9 mouse cellular contexts compared by ENCODE assay signal in genomic region chr13:55189531-55190107, GRCm38 (mm10). TPM values are rescaled to one million over a fixed set of nuclear protein-coding genes. Genes with fewer than 3 reads are reported as not detected.
DNase-seq lines count a peak whose midpoint lies in the region; ATAC-seq and TF ChIP-seq lines count a peak whose summit lies in the region.
"Had no signal": no experiment of that assay in that cellular context is flagged by ENCODE, and none has a peak within 500 bp of the region (broad histone marks: within the 10 kb centered on the region; RNA-seq: fewer than 3 reads in every experiment).

No protein-coding gene starts in this region.

- 2% methylated on average over 12 of the region's 12 CpGs for WGBS in kidney, embryonic 14.5 days
- WGBS in hindbrain, embryonic 14.5 days: 3% methylated on average over 12 of the region's 12 CpGs
- 2% methylated on average over 12 of the region's 12 CpGs for WGBS in midbrain, embryonic 13.5 days

- peaks cover 6% of the 10 kb centered on the region; the same call in 1 of the 2 replicates for H3K4me1 ChIP-seq in kidney, embryonic 14.5 days (ENCODE audit: control insufficient read depth, insufficient read depth, low read length)
- H3K4me1 ChIP-seq in hindbrain, embryonic 14.5 days (replicated peaks; ENCODE audit: control insufficient read depth, insufficient read depth, low read length): peaks cover 14% of the 10 kb centered on the region
- H3K4me1 ChIP-seq in midbrain, embryonic 13.5 days (replicated peaks): peaks cover 16% of the 10 kb centered on the region

- H3K9me3 ChIP-seq in kidney, embryonic 14.5 days (ENCODE audit: control insufficient read depth, low read length): no peaks in the 10 kb centered on the region
- H3K9me3 ChIP-seq in hindbrain, embryonic 14.5 days (ENCODE audit: control insufficient read depth, low read length): no peaks in the 10 kb centered on the region
- no peaks in the 10 kb centered on the region for H3K9me3 ChIP-seq in midbrain, embryonic 13.5 days

- DNase-seq in kidney, postnatal 36 days: no peak
- no peak for DNase-seq in Patski (ENCODE audit: low read depth, low spot score)
- DNase-seq in hindbrain, embryonic 14.5 days (ENCODE audit: low spot score): peak; percentile 58
- no peak for DNase-seq in layer of hippocampus, adult 9-10 months (ENCODE audit: low spot score)
- no peak for DNase-seq in adrenal gland, adult 8-10 months

- ATAC-seq in kidney, embryonic 14.5 days (ENCODE audit: low FRiP score, low TSS enrichment): peak; percentile 56
- peak; percentile 21 for ATAC-seq in Patski
- no peak for ATAC-seq in hindbrain, embryonic 14.5 days (ENCODE audit: low FRiP score)
- ATAC-seq in midbrain, embryonic 13.5 days: peak; percentile 59
- no peak for ATAC-seq in activated CD4-positive, CD25-positive, alpha-beta regulatory T cell, adult 4 months

- H3K9ac ChIP-seq in kidney, embryonic 14.5 days (ENCODE audit: low read depth, low read length): peak overlapping the region; percentile 64
- H3K9ac ChIP-seq in hindbrain, embryonic 14.5 days: peak overlapping the region; percentile 83
- peak overlapping the region; percentile 83 for H3K9ac ChIP-seq in midbrain, embryonic 13.5 days (replicated peaks)

- POLR2A ChIA-PET in Patski (lab: Charles Lee): interaction anchor here (0.7 to 1.7 kb wide), 3 partner anchors 23 to 497 kb away, joined by 3 to 5 read pairs (median 3); no protein-coding TSS in a partner anchor

- TF ChIP-seq CTCF in Patski (IDR thresholded peaks at IDR 0.05): no peak

- H3K27me3 ChIP-seq in kidney, embryonic 14.5 days (ENCODE audit: control insufficient read depth, insufficient read depth, low read length): no peaks in the 10 kb centered on the region
- no peaks in the 10 kb centered on the region for H3K27me3 ChIP-seq in Patski
- no peaks in the 10 kb centered on the region for H3K27me3 ChIP-seq in hindbrain, embryonic 14.5 days (ENCODE audit: control insufficient read depth, insufficient read depth, low read length)
- H3K27me3 ChIP-seq in midbrain, embryonic 13.5 days: no peaks in the 10 kb centered on the region

- in situ Hi-C loops in Patski (cut with MboI; ENCODE audit: low pct_unique_long_range_greater_than_20kb): no loop called here

- no peaks in the 10 kb centered on the region for H3K36me3 ChIP-seq in kidney, embryonic 14.5 days (ENCODE audit: control insufficient read depth, insufficient read depth, low read length)
- H3K36me3 ChIP-seq in hindbrain, embryonic 14.5 days (replicated peaks; ENCODE audit: control insufficient read depth, insufficient read depth): no peaks in the 10 kb centered on the region
- no peaks in the 10 kb centered on the region for H3K36me3 ChIP-seq in midbrain, embryonic 13.5 days

- CTCF ChIA-PET in Patski (lab: Charles Lee): interaction anchor here (0.6 to 1.0 kb wide), 3 partner anchors 9 to 69 kb away, joined by 3 read pairs; no protein-coding TSS in a partner anchor

- H3K4me3 ChIP-seq in kidney, embryonic 14.5 days (ENCODE audit: low read length): peak overlapping the region; percentile 47
- peak overlapping the region; percentile 44 for H3K4me3 ChIP-seq in hindbrain, embryonic 14.5 days (replicated peaks; ENCODE audit: low read length)
- H3K4me3 ChIP-seq in midbrain, embryonic 13.5 days (replicated peaks): peak overlapping the region; percentile 47

- peak overlapping the region; percentile 54 for H3K4me2 ChIP-seq in kidney, embryonic 14.5 days (replicated peaks; ENCODE audit: low read depth, low read length)
- H3K4me2 ChIP-seq in hindbrain, embryonic 14.5 days (replicated peaks): peak overlapping the region; percentile 91
- H3K4me2 ChIP-seq in midbrain, embryonic 13.5 days (replicated peaks): peak overlapping the region; percentile 64

- H3K27ac ChIP-seq in kidney, embryonic 14.5 days (ENCODE audit: low read depth, low read length): peak overlapping the region; percentile 96
- H3K27ac ChIP-seq in hindbrain, embryonic 14.5 days: peak overlapping the region; percentile 96
- H3K27ac ChIP-seq in midbrain, embryonic 13.5 days: peak overlapping the region; percentile 95

RNA-seq across cellular contexts. Expression of gene Nsd1, which starts 20.0 kb away (rescaled TPM):
- 71.2 and 93.6 TPM in 2 replicates for polyA plus RNA-seq in kidney, embryonic 14.5 days (2014; fragmentation: Nextera tagmentation; extraction: Ambion mirVana)
- polyA plus RNA-seq in Patski (2021): 15.1 TPM
- polyA plus RNA-seq in hindbrain, embryonic 14.5 days (2014; fragmentation: Nextera tagmentation; extraction: Ambion mirVana): 53.9 and 70.7 TPM in 2 replicates
- polyA plus RNA-seq in midbrain, embryonic 13.5 days (2015; fragmentation: Nextera tagmentation; extraction: Ambion mirVana): 75.1 and 81.5 TPM in 2 replicates
- polyA plus RNA-seq in activated CD4-positive, CD25-positive, alpha-beta regulatory T cell, adult 4 months (2017; shearing (Covaris generic)): 10 to 100 TPM; 53.0 to 53.8 TPM
- total RNA-seq in adrenal gland, adult 8-10 months (2022): 100 to 1,000 TPM in 2 of 4 experiments, 10 to 100 TPM in 2; 84.9 to 139 (median 113) TPM

RNA-seq across cellular contexts. Expression of gene Fgfr4, which starts 37.2 kb away (rescaled TPM):
- polyA plus RNA-seq in kidney, embryonic 14.5 days (2014; fragmentation: Nextera tagmentation; extraction: Ambion mirVana): 9.9 and 14.9 TPM in 2 replicates
- polyA plus RNA-seq in Patski (2021): 2.6 TPM
- polyA plus RNA-seq in hindbrain, embryonic 14.5 days (2014; fragmentation: Nextera tagmentation; extraction: Ambion mirVana): 0.92 and 1.7 TPM in 2 replicates
- polyA plus RNA-seq in midbrain, embryonic 13.5 days (2015; fragmentation: Nextera tagmentation; extraction: Ambion mirVana): 0.30 and 0.47 TPM in 2 replicates
- polyA plus RNA-seq in activated CD4-positive, CD25-positive, alpha-beta regulatory T cell, adult 4 months (2017; shearing (Covaris generic)): not detected
- total RNA-seq in adrenal gland, adult 8-10 months (2022): 10 to 100 TPM; 19.0 to 63.2 (median 35.3) TPM

RNA-seq across cellular contexts. Expression of gene Gm17617, which starts 56.3 kb away (rescaled TPM):
- not detected in 2 replicates for polyA plus RNA-seq in kidney, embryonic 14.5 days (2014; fragmentation: Nextera tagmentation; extraction: Ambion mirVana)
- not detected for polyA plus RNA-seq in Patski (2021)
- polyA plus RNA-seq in hindbrain, embryonic 14.5 days (2014; fragmentation: Nextera tagmentation; extraction: Ambion mirVana): not detected in 2 replicates
- not detected in 2 replicates for polyA plus RNA-seq in midbrain, embryonic 13.5 days (2015; fragmentation: Nextera tagmentation; extraction: Ambion mirVana)
- not detected for polyA plus RNA-seq in activated CD4-positive, CD25-positive, alpha-beta regulatory T cell, adult 4 months (2017; shearing (Covaris generic))
- total RNA-seq in adrenal gland, adult 8-10 months (2022): not detected
- polyA plus RNA-seq: brain, embryonic 14.5 days had no signal

Comparison
In these comparisons a context has a peak if more than half of its experiments do, and no peak if none do; other contexts are left out.
1. ATAC-seq: peak in kidney, embryonic 14.5 days (single experiment), Patski (single experiment) and midbrain, embryonic 13.5 days (single experiment); none in hindbrain, embryonic 14.5 days (single experiment) and activated CD4-positive, CD25-positive, alpha-beta regulatory T cell, adult 4 months (single experiment).
2. Peak in every context shown above with its lines, with median percentiles within 50 percentile points of each other: H3K27ac ChIP-seq, H3K4me2 ChIP-seq, H3K4me3 ChIP-seq and H3K9ac ChIP-seq.